Mouse (Mus musculus) cerebellum, adult 2 months (tissue): Measurements from ENCODE around the gene Hist1h1e.

Experiments used
- CTCF ChIP-seq: fragments of 200-500 bp; IDR thresholded peaks from 2 replicates; pipeline ENCODE4 v1.5.1; 2011; ENCODE audit warnings: low read depth, mild to moderate bottlenecking, control low read depth, low read length, moderate library complexity, borderline replicate concordance; ENCODE audit not compliant: insufficient read depth
- POLR2A ChIP-seq: fragments of 200-500 bp; IDR thresholded peaks from 2 replicates; pipeline ENCODE4 v1.6.1; 2011; ENCODE audit warnings: low read length, control low read depth, borderline replicate concordance; ENCODE audit not compliant: insufficient read depth

GRCm38 (mm10) chr13:23620056-23620732, 2.2 kb downstream of the Hist1h1e start:
- TF ChIP-seq POLR2A, result no peak
- TF ChIP-seq CTCF, result no peak
